Mouse (Mus musculus) forelimb bud, embryonic 11.5 days (tissue): ENCODE measurements at regions not wholly inside any gene's neighbourhood (a gene's known extent, or its start where the extent isn't known, plus 50 kb on each side); places are given as distances from the start of the nearest gene placed in this dataset.

ENCODE experiments used
- DNase-seq: peaks from one replicate; pipeline ENCODE4 v3.0.0-alpha.2; 2012; ENCODE audit warnings: low read depth, low spot score

GRCm38 (mm10) chr16:65916831-65917230 lies 101.8 kb downstream of the Vgll3 start:
- DNase-seq: no peak

GRCm38 (mm10) chr16:65925986-65926385 lies 110.9 kb downstream of the Vgll3 start:
- DNase-seq: no peak

GRCm38 (mm10) chr16:65963829-65964228 lies 148.8 kb downstream of the Vgll3 start:
- DNase-seq: no peak

GRCm38 (mm10) chr16:65964260-65964659 lies 149.2 kb downstream of the Vgll3 start:
- DNase-seq: no peak

GRCm38 (mm10) chr16:65977075-65977474 lies 162.0 kb downstream of the Vgll3 start:
- no peak for DNase-seq

GRCm38 (mm10) chr16:65987186-65987585 lies 172.1 kb downstream of the Vgll3 start:
- no peak for DNase-seq

- DNase-seq: no peak
Measured at GRCm38 (mm10) chr16:65999343-65999742, 184.3 kb downstream of the Vgll3 start.

- DNase-seq: no peak
Measured at GRCm38 (mm10) chr16:66000728-66001273, 185.7 kb downstream of the Vgll3 start.

GRCm38 (mm10) chr16:66004689-66005088 lies 189.6 kb downstream of the Vgll3 start:
- DNase-seq: no peak

- peak; percentile 62 for DNase-seq
Measured at GRCm38 (mm10) chr16:66005954-66006580, 191.0 kb downstream of the Vgll3 start.

- peak; percentile 51 for DNase-seq
Measured at GRCm38 (mm10) chr16:66013608-66014007, 198.6 kb downstream of the Vgll3 start.

GRCm38 (mm10) chr16:66014861-66015602 lies 200.0 kb downstream of the Vgll3 start:
- DNase-seq: no peak

GRCm38 (mm10) chr16:66017040-66017439 lies 202.0 kb downstream of the Vgll3 start:
- DNase-seq: no peak

- no peak for DNase-seq
Measured at GRCm38 (mm10) chr16:66023397-66023796, 208.3 kb downstream of the Vgll3 start.
